Comparison of ENCODE assay signal across 9 mouse cellular contexts in genomic region chr4:83984671-83985391, GRCm38 (mm10).
A peak's percentile ranks its signal among the peaks of the same experiment; 100 is the strongest.
DNase-seq lines count a peak whose midpoint lies in the region; ATAC-seq lines count a peak whose summit lies in the region.
"Had no signal": no experiment of that assay in that cellular context is flagged by ENCODE, and none has a peak within 500 bp of the region (broad histone marks: within the 10 kb centered on the region; RNA-seq: fewer than 3 reads in every experiment).

No protein-coding gene starts in this region.

- peaks cover 3% of the 10 kb centered on the region; the same call in 1 of the 2 replicates for H3K4me1 ChIP-seq in midbrain, embryonic 11.5 days (ENCODE audit: control insufficient read depth, insufficient read depth, low read length)
- H3K4me1 ChIP-seq in midbrain, embryonic 10.5 days, result peaks cover 12% of the 10 kb centered on the region
- H3K4me1 ChIP-seq in limb, embryonic 11.5 days (ENCODE audit: control insufficient read depth, insufficient read depth, low read length), result peaks cover 16% of the 10 kb centered on the region
- H3K4me1 ChIP-seq in stomach, embryonic 16.5 days (ENCODE audit: control insufficient read depth, insufficient read depth, low read length), result peaks cover 6% of the 10 kb centered on the region; the same call in 1 of the 2 replicates
- peaks cover 29% of the 10 kb centered on the region for H3K4me1 ChIP-seq in kidney, embryonic 15.5 days

- peak; percentile 71 for DNase-seq in midbrain, embryonic 11.5 days (ENCODE audit: low spot score, missing footprints)
- no peak for DNase-seq in midbrain, embryonic 10.5 days (ENCODE audit: low spot score)
- peak; percentile 32 to 36 for DNase-seq in frontal cortex, postnatal 10 days (ENCODE audit: low spot score in 2 of 2)
- no peak for DNase-seq in limb, embryonic 11.5 days (ENCODE audit: low spot score)
- DNase-seq in spleen, postnatal 36 days (ENCODE audit: low spot score in 2 of 2), result no peak

- H3K36me3 ChIP-seq in midbrain, embryonic 11.5 days (ENCODE audit: control insufficient read depth, insufficient read depth, low read length), result no peaks in the 10 kb centered on the region
- no peaks in the 10 kb centered on the region for H3K36me3 ChIP-seq in midbrain, embryonic 10.5 days
- H3K36me3 ChIP-seq in limb, embryonic 11.5 days (ENCODE audit: control insufficient read depth, insufficient read depth, low read length), result no peaks in the 10 kb centered on the region
- H3K36me3 ChIP-seq in stomach, embryonic 16.5 days (ENCODE audit: control insufficient read depth, insufficient read depth, low read length), result no peaks in the 10 kb centered on the region
- no peaks in the 10 kb centered on the region for H3K36me3 ChIP-seq in kidney, embryonic 15.5 days

- 88% methylated on average over 15 of the region's 15 CpGs for WGBS in midbrain, embryonic 11.5 days
- 85% methylated on average over 15 of the region's 15 CpGs for WGBS in midbrain, embryonic 10.5 days
- 81% methylated on average over 15 of the region's 15 CpGs for WGBS in limb, embryonic 11.5 days
- WGBS in stomach, embryonic 16.5 days, result 77% methylated on average over 15 of the region's 15 CpGs
- 84% methylated on average over 15 of the region's 15 CpGs for WGBS in kidney, embryonic 15.5 days

- no peak overlapping the region for H3K4me3 ChIP-seq in midbrain, embryonic 11.5 days (ENCODE audit: low read depth, low read length)
- H3K4me3 ChIP-seq in midbrain, embryonic 10.5 days, result no peak overlapping the region
- H3K4me3 ChIP-seq in limb, embryonic 11.5 days (ENCODE audit: low read depth, low read length), result no peak overlapping the region
- H3K4me3 ChIP-seq in stomach, embryonic 16.5 days (replicated peaks; ENCODE audit: low read length), result no peak overlapping the region
- H3K4me3 ChIP-seq in kidney, embryonic 15.5 days (replicated peaks), result no peak overlapping the region
- H3K4me3 ChIP-seq: megakaryocyte, embryonic 14.5 days had no signal

- no peak overlapping the region for H3K27ac ChIP-seq in midbrain, embryonic 11.5 days (ENCODE audit: low read depth, low read length)
- no peak overlapping the region; the same call in 1 of the 2 replicates for H3K27ac ChIP-seq in midbrain, embryonic 10.5 days (replicated peaks)
- 0 out of 2 replicates have a peak overlapping the region, but pooled peaks have one; percentile 30 for H3K27ac ChIP-seq in limb, embryonic 11.5 days (replicated peaks; ENCODE audit: low read depth, low read length)
- peak overlapping the region; percentile 29 for H3K27ac ChIP-seq in stomach, embryonic 16.5 days (ENCODE audit: low read length)
- H3K27ac ChIP-seq in kidney, embryonic 15.5 days, result no peak overlapping the region
- H3K27ac ChIP-seq: kidney, postnatal 0 days had no signal

- H3K9me3 ChIP-seq in midbrain, embryonic 11.5 days (ENCODE audit: control insufficient read depth, low read length), result no peaks in the 10 kb centered on the region
- no peaks in the 10 kb centered on the region for H3K9me3 ChIP-seq in midbrain, embryonic 10.5 days (replicated peaks)
- no peaks in the 10 kb centered on the region; the same call in 1 of the 2 replicates for H3K9me3 ChIP-seq in limb, embryonic 11.5 days (ENCODE audit: control insufficient read depth, low read length)
- H3K9me3 ChIP-seq in stomach, embryonic 16.5 days (replicated peaks; ENCODE audit: control insufficient read depth, low read length), result no peaks in the 10 kb centered on the region; the same call in 1 of the 2 replicates
- no peaks in the 10 kb centered on the region for H3K9me3 ChIP-seq in kidney, embryonic 15.5 days (replicated peaks)

- H3K4me2 ChIP-seq in midbrain, embryonic 11.5 days, result no peak overlapping the region
- H3K4me2 ChIP-seq in limb, embryonic 11.5 days (ENCODE audit: low read depth, severe bottlenecking), result no peak overlapping the region
- H3K4me2 ChIP-seq in stomach, embryonic 16.5 days (ENCODE audit: low read depth, low read length), result no peak overlapping the region
- no peak overlapping the region for H3K4me2 ChIP-seq in kidney, embryonic 15.5 days

- no peaks in the 10 kb centered on the region for H3K27me3 ChIP-seq in midbrain, embryonic 11.5 days (ENCODE audit: control insufficient read depth, insufficient read depth, low read length)
- no peaks in the 10 kb centered on the region for H3K27me3 ChIP-seq in midbrain, embryonic 10.5 days (ENCODE audit: low read depth, poor library complexity, severe bottlenecking)
- H3K27me3 ChIP-seq in limb, embryonic 11.5 days (ENCODE audit: control insufficient read depth, insufficient read depth, low read length), result no peaks in the 10 kb centered on the region
- no peaks in the 10 kb centered on the region for H3K27me3 ChIP-seq in stomach, embryonic 16.5 days (ENCODE audit: control insufficient read depth, insufficient read depth, low read length)
- no peaks in the 10 kb centered on the region for H3K27me3 ChIP-seq in kidney, embryonic 15.5 days

- H3K9ac ChIP-seq in midbrain, embryonic 11.5 days (ENCODE audit: low read length), result no peak overlapping the region
- H3K9ac ChIP-seq in limb, embryonic 11.5 days (ENCODE audit: low read length), result no peak overlapping the region
- H3K9ac ChIP-seq in stomach, embryonic 16.5 days (ENCODE audit: low read length), result no peak overlapping the region
- no peak overlapping the region for H3K9ac ChIP-seq in kidney, embryonic 15.5 days

- ATAC-seq in midbrain, embryonic 11.5 days (ENCODE audit: low FRiP score), result no peak
- no peak for ATAC-seq in limb, embryonic 11.5 days (ENCODE audit: insufficient number of reproducible peaks, low FRiP score, low TSS enrichment, low read depth)
- ATAC-seq in stomach, embryonic 16.5 days (ENCODE audit: insufficient read depth, low FRiP score), result peak; percentile 52; the same call in 1 of the 2 replicates
- ATAC-seq in kidney, embryonic 15.5 days (replicated peaks; ENCODE audit: low FRiP score), result no peak

Comparison
In these comparisons a context has a peak if more than half of its experiments do, and no peak if none do; other contexts are left out.
1. DNase-seq: peak in midbrain, embryonic 11.5 days (single experiment) and frontal cortex, postnatal 10 days (2 of 2); none in midbrain, embryonic 10.5 days (single experiment), limb, embryonic 11.5 days (single experiment) and spleen, postnatal 36 days (0 of 2).
2. H3K27ac ChIP-seq: peak in limb, embryonic 11.5 days (single experiment) and stomach, embryonic 16.5 days (single experiment); none in midbrain, embryonic 11.5 days (single experiment), midbrain, embryonic 10.5 days (single experiment) and kidney, embryonic 15.5 days (single experiment).